Mouse (Mus musculus): ENCODE measurements around the gene Slc8a1. TPM values are rescaled to one million over a fixed set of nuclear protein-coding genes. Genes with fewer than 3 reads are reported as not detected.

The Slc8a1 gene
- 0.12 TPM for polyA plus RNA-seq (2017; shearing (Covaris generic))

DNA sequence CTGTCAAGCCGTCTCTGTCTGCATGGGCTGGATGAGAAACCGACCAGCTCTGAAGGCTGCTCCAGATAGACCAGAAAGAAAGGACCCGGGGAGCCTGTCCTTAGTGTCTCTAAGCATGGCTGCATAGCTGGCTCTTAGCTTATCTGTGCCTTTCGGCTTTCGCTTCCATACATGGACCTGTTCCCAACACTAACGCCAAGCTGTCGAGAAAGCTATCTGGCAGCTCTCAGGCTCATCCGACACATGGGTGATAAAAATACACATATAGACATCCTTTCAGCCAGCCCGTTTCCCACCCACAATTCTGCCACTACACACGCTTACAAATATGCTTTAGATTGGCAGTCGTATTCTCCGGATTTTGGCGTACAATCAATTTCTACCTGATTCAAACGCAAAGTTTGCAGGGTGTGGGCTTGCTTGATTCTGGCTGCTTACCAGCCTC lies at the start of gene Slc8a1:
TSS of gene Slc8a1 (minus strand) at position 67 of the 445 bp plus-strand sequence.

GRCm38 (mm10) chr17:81441463-81441862 lies 296.7 kb downstream of the Slc8a1 start, which contains the start of gene Gm11096:
Gm11096 (plus strand) TSS chr17:81441763.

Data from effector memory CD4-positive, alpha-beta T cell, adult 7 months (primary cell).